Mouse (Mus musculus) liver, embryonic 14.5 days (tissue): ENCODE results near the gene Gm45015. TPM values are rescaled to one million over a fixed set of nuclear protein-coding genes. Genes with fewer than 3 reads are reported as not detected.
A peak's percentile ranks its signal among the peaks of the same experiment; 100 is the strongest.

Experiments
- ATAC-seq: fragments of 200-750 bp; cut with Nextera tagmentation; 2 replicates; pipeline ENCODE4 v1.8.0; 2017; ENCODE audit warnings: moderate number of reproducible peaks, mild to moderate bottlenecking, moderate library complexity; ENCODE audit not compliant: insufficient read depth
- DNase-seq, 3 experiments: peaks; one replicate each; pipeline ENCODE4 v3.0.0-alpha.2; 2012 to 2013; ENCODE audit warnings: low read depth in 3 of 3, low spot score in 3 of 3
- H3K27ac ChIP-seq: fragments of 300-500 bp; sonication (generic); 2 replicates; pipeline ENCODE4 v1.5.1; 2014; ENCODE audit warnings: moderate library complexity, mild to moderate bottlenecking, control low read depth, inconsistent platforms
- H3K27me3 ChIP-seq: fragments of 300-500 bp; sonication (generic); 2 replicates; pipeline ENCODE4 v1.6.1; 2014; ENCODE audit warnings: mild to moderate bottlenecking, low read length, moderate library complexity; ENCODE audit not compliant: control insufficient read depth, insufficient read depth
- H3K36me3 ChIP-seq: fragments of 300-500 bp; sonication (generic); replicated peaks from 2 replicates; pipeline ENCODE4 v1.6.1; 2014; ENCODE audit warnings: low read depth; ENCODE audit not compliant: control insufficient read depth, insufficient read depth
- H3K4me1 ChIP-seq, 2 experiments: fragments of 200-500 bp in 1 of 2; fragments of 300-500 bp in 1 of 2; sonication (generic) in 1 of 2; replicated peaks; 2 replicates each; pipeline ENCODE4 v1.6.1; 2012 to 2014; ENCODE audit warnings: antibody characterized with exemption in 1 of 2, inconsistent platforms in 1 of 2, low read length in 1 of 2; ENCODE audit not compliant: control insufficient read depth in 2 of 2, insufficient read depth in 2 of 2
- H3K4me2 ChIP-seq: fragments of 300-500 bp; sonication (generic); 2 replicates; pipeline ENCODE4 v1.6.1; 2014; ENCODE audit warnings: low read depth, mild to moderate bottlenecking, control low read depth, moderate library complexity
- H3K4me3 ChIP-seq, 2 experiments: fragments of 200-500 bp in 1 of 2; fragments of 300-500 bp in 1 of 2; sonication (generic) in 1 of 2; 2 replicates each; pipeline ENCODE4 v1.5.1; 2012 to 2014; ENCODE audit warnings: low read depth in 2 of 2, low read length in 2 of 2, mild to moderate bottlenecking in 2 of 2, control low read depth in 1 of 2, inconsistent platforms in 1 of 2, moderate library complexity in 1 of 2; ENCODE audit not compliant: insufficient read depth in 1 of 2
- H3K9ac ChIP-seq: fragments of 300-500 bp; sonication (generic); replicated peaks from 2 replicates; pipeline ENCODE4 v1.6.1; 2014; ENCODE audit warnings: mild to moderate bottlenecking, control low read depth, moderate library complexity
- H3K9me3 ChIP-seq: fragments of 300-500 bp; sonication (generic); 2 replicates; pipeline ENCODE4 v1.6.1; 2016; ENCODE audit warnings: low read length, mixed read lengths; ENCODE audit not compliant: control insufficient read depth
- CTCF ChIP-seq: IDR thresholded peaks from 2 replicates; pipeline ENCODE4 v1.5.1; 2016; ENCODE audit warnings: antibody characterized with exemption, low read depth, control low read depth
- EP300 ChIP-seq: IDR thresholded peaks from 2 replicates; pipeline ENCODE4 v1.6.1; 2016; ENCODE audit warnings: antibody characterized with exemption, low read depth
- WGBS: fragments of 180-500 bp; shearing (Covaris S2); extraction: QIAGEN DNeasy Blood & Tissue Kit; methylation state at CpG from one replicate; pipeline ENCODE4 v1.1.7; 2014; ENCODE audit not compliant: insufficient replicate concordance; 5-methylcytosine and 5-hydroxymethylcytosine counted together
- polyA plus RNA-seq, 2 experiments: library from polyadenylated mRNA; depleted of rRNA in 1 of 2; stranded (reverse) in 1 of 2; unstranded in 1 of 2; fragments of >200 nt; fragmentation: Nextera tagmentation in 1 of 2; extraction: Ambion mirVana in 1 of 2; gene quantifications; 2 replicates each; pipeline versions ENCODE4 v1.2.1 to v1.2.3; 2012 to 2014

The Gm45015 gene
- polyA plus RNA-seq, 2 experiments, result not detected

DNA sequence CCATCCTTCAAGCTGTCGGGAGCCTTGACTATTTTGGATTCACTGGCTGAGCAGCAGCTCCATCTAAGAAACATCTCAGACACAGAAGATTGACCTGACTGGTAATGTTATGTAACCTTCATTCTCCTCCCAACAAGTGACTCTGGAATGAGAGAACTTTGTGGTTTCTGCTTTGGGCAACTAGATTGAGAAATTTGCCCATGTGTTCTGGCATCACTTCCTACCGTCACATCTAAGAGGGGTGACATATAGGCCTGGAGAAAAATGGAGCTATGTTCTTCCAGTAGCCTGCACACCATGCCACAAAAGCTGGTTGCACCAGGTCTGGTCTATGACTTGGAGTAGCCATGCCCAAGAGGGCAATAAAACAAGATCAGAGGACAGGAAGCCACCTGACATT lies 19.5 kb upstream of the Gm45015 start:
- Histone ChIP-seq H3K36me3 (no peaks in the 10 kb centered on the region; the same call in 1 of the 2 replicates), H3K27ac (no peak overlapping the region), H3K4me2 (no peak overlapping the region), H3K9me3 (no peaks in the 10 kb centered on the region), H3K9ac (no peak overlapping the region), H3K4me3 (no peak overlapping the region), H3K4me1 (no peaks in the 10 kb centered on the region), H3K27me3 (no peaks in the 10 kb centered on the region)
- DNase-seq, result no peak
- no peak for ATAC-seq
- no peak for TF ChIP-seq CTCF
- 65% methylated on average over 2 of the region's 2 CpGs for WGBS

DNA sequence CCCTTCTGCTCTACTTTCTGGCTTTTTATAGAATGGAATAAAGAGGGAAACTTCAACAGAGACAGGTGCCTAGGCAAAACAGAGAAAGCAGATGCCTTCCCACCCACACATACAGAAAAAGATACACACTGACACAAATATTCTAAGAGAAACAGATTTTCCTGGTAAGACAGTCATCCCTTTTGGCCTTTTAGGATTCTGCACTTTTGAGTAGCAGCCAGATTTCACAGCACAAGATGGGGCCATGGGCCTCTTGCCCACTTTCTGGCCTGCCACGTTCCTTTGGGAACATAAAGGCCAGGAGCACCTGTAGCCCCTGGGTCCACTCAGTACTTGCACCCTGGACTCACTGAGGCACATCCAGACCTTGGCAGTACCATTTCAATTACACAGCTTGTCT lies 7.7 kb upstream of the Gm45015 start:
- Histone ChIP-seq H3K9ac (no peak overlapping the region), H3K36me3 (no peaks in the 10 kb centered on the region), H3K4me3 (no peak overlapping the region), H3K27ac (no peak overlapping the region), H3K4me2 (no peak overlapping the region), H3K9me3 (no peaks in the 10 kb centered on the region), H3K4me1 (peaks cover 0 to 7% of the 10 kb centered on the region in 2 experiments; a peak in 2 of 4 replicates), H3K27me3 (no peaks in the 10 kb centered on the region; the same call in 1 of the 2 replicates)
- no peak for TF ChIP-seq CTCF
- DNase-seq, result no peak
- WGBS, result 67% methylated on average over 1 of the region's 1 CpGs
- ATAC-seq, result no peak

DNA sequence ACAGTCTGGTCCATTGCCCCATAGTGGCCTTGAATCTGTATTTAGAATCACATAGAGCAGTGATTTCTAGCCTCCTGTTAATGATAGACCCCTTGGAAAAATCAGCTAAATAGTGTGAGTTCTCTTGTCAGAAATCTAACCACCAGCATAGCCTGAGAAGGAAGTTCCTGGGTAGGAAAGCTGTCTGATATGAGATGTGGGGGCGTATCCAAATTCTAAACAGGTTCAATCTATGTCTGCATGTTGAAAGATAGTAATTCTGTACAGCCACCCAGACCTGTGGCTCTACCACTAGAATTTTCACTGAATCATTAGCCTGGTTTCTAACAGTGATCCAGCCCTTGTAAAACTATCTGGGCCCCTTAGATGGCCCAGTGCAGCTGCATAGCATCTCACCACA lies 7.2 kb upstream of the Gm45015 start:
- WGBS, result 20% methylated on average over 1 of the region's 1 CpGs
- Histone ChIP-seq H3K9me3 (no peaks in the 10 kb centered on the region), H3K4me3 (no peak overlapping the region), H3K36me3 (no peaks in the 10 kb centered on the region), H3K27ac (no peak overlapping the region), H3K9ac (no peak overlapping the region), H3K4me1 (peaks cover 0 to 7% of the 10 kb centered on the region in 2 experiments; a peak in 2 of 4 replicates), H3K27me3 (no peaks in the 10 kb centered on the region; the same call in 1 of the 2 replicates), H3K4me2 (peak overlapping the region; percentile 59)
- TF ChIP-seq EP300 (no peak), CTCF (no peak)
- DNase-seq (no peak), ATAC-seq (no peak)

DNA sequence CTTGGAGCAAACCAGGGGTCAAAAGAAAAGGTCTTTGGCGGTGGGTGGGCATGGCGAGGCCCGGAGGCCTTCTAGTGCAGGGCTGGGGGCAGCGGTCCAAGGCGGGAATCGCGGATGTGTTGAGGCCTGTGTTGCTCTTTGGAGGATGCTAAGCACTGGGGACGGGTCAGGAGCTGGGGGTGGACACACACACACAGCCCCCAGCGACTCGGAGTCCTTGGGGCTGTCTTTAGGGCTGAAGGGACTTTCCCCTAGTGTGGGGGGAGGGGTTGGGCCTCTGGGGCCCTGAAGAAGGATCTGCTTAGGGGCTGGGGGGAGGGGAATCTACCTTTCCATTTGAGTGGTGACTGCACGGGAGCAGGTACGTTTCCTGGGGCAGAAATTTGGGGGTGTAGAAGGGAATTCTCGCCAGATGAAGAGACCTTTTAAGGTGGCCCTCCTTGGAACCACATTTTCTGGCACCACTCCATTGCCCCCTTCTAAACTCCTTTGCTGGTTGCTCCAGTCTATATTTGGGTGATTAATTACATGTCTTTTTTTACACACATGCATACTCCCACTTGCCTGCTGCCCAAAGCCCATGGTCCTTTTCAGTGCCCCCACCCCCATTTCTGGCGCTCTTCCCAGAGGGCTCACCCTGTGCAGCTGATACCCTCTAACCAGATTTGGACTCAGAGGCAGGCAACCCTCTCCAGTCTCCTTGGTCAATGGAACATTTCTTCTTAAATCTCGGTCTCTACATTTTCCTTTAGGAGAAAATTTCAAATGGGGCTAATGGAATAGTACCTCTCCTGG lies 6.5 kb upstream of the Gm45015 start:
- TF ChIP-seq EP300, result no peak
- TF ChIP-seq CTCF, result no peak
- peak; percentile 33 for ATAC-seq
- no peak for DNase-seq
- Histone ChIP-seq H3K9me3 (no peaks in the 10 kb centered on the region), H3K27ac (no peak overlapping the region), H3K27me3 (no peaks in the 10 kb centered on the region; the same call in 1 of the 2 replicates), H3K36me3 (no peaks in the 10 kb centered on the region), H3K4me3 (peak overlapping the region; percentile 48 to 61), H3K9ac (peak overlapping the region; percentile 52), H3K4me1 (peaks cover 0 to 7% of the 10 kb centered on the region in 2 experiments; a peak in 2 of 4 replicates), H3K4me2 (peak overlapping the region; percentile 59)
- 15% methylated on average over 15 of the region's 15 CpGs for WGBS

DNA sequence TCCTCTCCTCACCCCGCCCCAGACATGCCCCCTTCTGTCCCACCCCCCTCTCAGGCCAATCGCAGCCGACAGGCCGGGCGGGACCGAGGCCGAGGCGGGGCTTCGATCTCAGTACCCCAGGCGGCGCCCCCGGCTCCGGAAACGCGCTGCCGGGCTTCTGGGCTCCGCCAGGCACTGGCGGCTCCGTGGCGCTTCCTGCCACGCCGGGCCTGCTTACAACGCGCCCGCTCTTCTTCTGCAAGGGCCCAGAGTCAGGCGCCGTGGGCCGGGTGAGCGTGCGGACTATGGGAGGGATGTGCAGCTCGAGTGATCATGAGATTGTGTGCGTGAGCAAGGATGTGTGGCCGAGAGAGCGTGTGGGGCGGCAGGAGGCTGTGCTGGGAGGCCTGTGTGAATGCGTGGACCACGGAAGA lies 5.8 kb upstream of the Gm45015 start, which contains the start of gene Zfp275:
TSS of gene Zfp275 (plus strand) at position 139 of the 413 bp plus-strand sequence.
- Histone ChIP-seq H3K4me2 (peak within 1 kb of the TSS; percentile 59), H3K27ac (no peak within 1 kb of the TSS), H3K27me3 (no peaks in the 10 kb centered on the region; the same call in 1 of the 2 replicates), H3K4me3 (peak within 1 kb of the TSS; percentile 48 to 61), H3K9me3 (no peaks in the 10 kb centered on the region), H3K9ac (peak within 1 kb of the TSS; percentile 52), H3K4me1 (peaks cover 0 to 7% of the 10 kb centered on the region in 2 experiments; a peak in 2 of 4 replicates), H3K36me3 (no peaks in the 10 kb centered on the region)
- ATAC-seq (peak; percentile 77), DNase-seq (peak in 2 of 3 experiments; percentile 28 to 31)
- WGBS, result 15% methylated on average over 37 of the region's 37 CpGs
- TF ChIP-seq EP300 (no peak), CTCF (no peak)
